Comparison of ENCODE assay signal across 21 mouse cellular contexts in genomic region chr7:92430254-92430653, GRCm38 (mm10).
DNase-seq lines count a peak whose midpoint lies in the region; ATAC-seq lines count a peak whose summit lies in the region.
"Had no signal": no experiment of that assay in that cellular context is flagged by ENCODE, and none has a peak within 500 bp of the region (broad histone marks: within the 10 kb centered on the region; RNA-seq: fewer than 3 reads in every experiment).

No protein-coding gene starts in this region.

- H3K4me2 ChIP-seq in heart, embryonic 11.5 days, result no peak overlapping the region
- no peak overlapping the region for H3K4me2 ChIP-seq in liver, embryonic 15.5 days
- no peak overlapping the region for H3K4me2 ChIP-seq in forebrain, embryonic 15.5 days (replicated peaks)
- H3K4me2 ChIP-seq: heart, embryonic 15.5 days; hindbrain, embryonic 14.5 days had no signal

- peak; percentile 58; the same call in 1 of the 2 replicates for ATAC-seq in heart, embryonic 11.5 days (replicated peaks; ENCODE audit: insufficient number of reproducible peaks, low FRiP score, low TSS enrichment)
- 0 out of 2 replicates have a peak, but pooled peaks have one; percentile 36 for ATAC-seq in erythroid progenitor cell, adult 5-6 weeks (replicated peaks; ENCODE audit: low FRiP score, poor library complexity, severe bottlenecking)
- peak; percentile 54 for ATAC-seq in liver, embryonic 15.5 days (ENCODE audit: insufficient read depth)
- ATAC-seq in megakaryocyte-erythroid progenitor cell, adult 5-6 weeks (replicated peaks; ENCODE audit: low FRiP score, low TSS enrichment, poor library complexity, severe bottlenecking), result peak; percentile 46; the same call in 1 of the 2 replicates
- no peak for ATAC-seq in forebrain, embryonic 15.5 days (replicated peaks)
- ATAC-seq: CD4-positive, CD25-positive, alpha-beta regulatory T cell, adult 4 months; forebrain, embryonic 14.5 days had no signal

- H3K4me1 ChIP-seq in heart, embryonic 11.5 days (ENCODE audit: control insufficient read depth, insufficient read depth, low read length), result peaks cover 7% of the 10 kb centered on the region
- peaks cover 27% of the 10 kb centered on the region for H3K4me1 ChIP-seq in liver, embryonic 15.5 days (replicated peaks)
- no peaks in the 10 kb centered on the region for H3K4me1 ChIP-seq in forebrain, embryonic 15.5 days
- H3K4me1 ChIP-seq: forebrain, embryonic 10.5 days; hindbrain, embryonic 10.5 days had no signal

- H3K9ac ChIP-seq in heart, embryonic 11.5 days (ENCODE audit: low read depth, low read length), result no peak overlapping the region
- no peak overlapping the region for H3K9ac ChIP-seq in liver, embryonic 15.5 days
- H3K9ac ChIP-seq in forebrain, embryonic 15.5 days (replicated peaks), result no peak overlapping the region
- H3K9ac ChIP-seq: heart, embryonic 15.5 days; hindbrain, embryonic 14.5 days had no signal

- H3K9me3 ChIP-seq in heart, embryonic 11.5 days (replicated peaks; ENCODE audit: control insufficient read depth, low read length), result no peaks in the 10 kb centered on the region
- H3K9me3 ChIP-seq in liver, embryonic 15.5 days (replicated peaks), result no peaks in the 10 kb centered on the region
- H3K9me3 ChIP-seq in forebrain, embryonic 15.5 days, result no peaks in the 10 kb centered on the region
- H3K9me3 ChIP-seq: embryonic facial prominence, embryonic 10.5 days; forebrain, embryonic 10.5 days; G1E; heart, embryonic 15.5 days; hindbrain, embryonic 10.5 days had no signal

- no peaks in the 10 kb centered on the region for H3K27me3 ChIP-seq in heart, embryonic 11.5 days (ENCODE audit: control insufficient read depth, insufficient read depth, low read length)
- H3K27me3 ChIP-seq in liver, embryonic 15.5 days, result no peaks in the 10 kb centered on the region
- no peaks in the 10 kb centered on the region for H3K27me3 ChIP-seq in forebrain, embryonic 15.5 days
- H3K27me3 ChIP-seq: heart, embryonic 15.5 days had no signal

- peak overlapping the region; percentile 29; the same call in 1 of the 2 replicates for H3K27ac ChIP-seq in heart, embryonic 11.5 days (ENCODE audit: low read depth, low read length)
- no peak overlapping the region for H3K27ac ChIP-seq in liver, embryonic 15.5 days (replicated peaks)
- no peak overlapping the region for H3K27ac ChIP-seq in forebrain, embryonic 15.5 days (replicated peaks)
- H3K27ac ChIP-seq: embryonic facial prominence, embryonic 10.5 days; forebrain, embryonic 10.5 days; heart, embryonic 15.5 days; hindbrain, embryonic 10.5 days; hindbrain, embryonic 14.5 days had no signal

- no peak overlapping the region for H3K4me3 ChIP-seq in heart, embryonic 11.5 days (ENCODE audit: low read depth, low read length)
- H3K4me3 ChIP-seq in liver, embryonic 15.5 days (replicated peaks), result no peak overlapping the region
- H3K4me3 ChIP-seq in forebrain, embryonic 15.5 days, result no peak overlapping the region
- H3K4me3 ChIP-seq: embryonic facial prominence, embryonic 10.5 days; forebrain, embryonic 10.5 days; heart, embryonic 15.5 days; hindbrain, embryonic 10.5 days had no signal

- 28% methylated on average over 2 of the region's 2 CpGs for WGBS in heart, embryonic 11.5 days (ENCODE audit: insufficient replicate concordance)
- 15% methylated on average over 2 of the region's 2 CpGs for WGBS in liver, embryonic 15.5 days (ENCODE audit: insufficient replicate concordance)
- 78% methylated on average over 2 of the region's 2 CpGs for WGBS in forebrain, embryonic 15.5 days

- DNase-seq in heart, adult 11 months, result no peak
- no peak for DNase-seq in thymus, postnatal 4 days
- DNase-seq: adrenal gland, adult 8-10 months; adrenal gland, postnatal 36 days; B cell, adult 2 months; cerebellum, adult 2 months; cerebellum, postnatal 10 days; gastrocnemius, postnatal 14 days had no signal

- no peaks in the 10 kb centered on the region for H3K36me3 ChIP-seq in heart, embryonic 11.5 days (ENCODE audit: control insufficient read depth, insufficient read depth, low read length)
- H3K36me3 ChIP-seq in liver, embryonic 15.5 days (replicated peaks), result no peaks in the 10 kb centered on the region
- H3K36me3 ChIP-seq in forebrain, embryonic 15.5 days, result peaks cover 3% of the 10 kb centered on the region; the same call in 1 of the 2 replicates
- H3K36me3 ChIP-seq: embryonic facial prominence, embryonic 10.5 days; forebrain, embryonic 10.5 days; G1E; heart, embryonic 15.5 days; hindbrain, embryonic 10.5 days had no signal
